Mouse (Mus musculus): ENCODE measurements at regions not wholly inside any gene's neighbourhood (a gene's known extent, or its start where the extent isn't known, plus 50 kb on each side); places are given as distances from the start of the nearest gene placed in this dataset.

GRCm38 (mm10) chr13:37628391-37629270 lies 149.6 kb upstream of the Rreb1 start:
- ATAC-seq (ENCODE audit: low FRiP score, low TSS enrichment), result no peak
- no peaks in the 10 kb centered on the region for H3K27me3 ChIP-seq (ENCODE audit: control insufficient read depth, insufficient read depth, low read length)
- WGBS, result 62% methylated on average over 16 of the region's 16 CpGs
- H3K9me3 ChIP-seq (ENCODE audit: control insufficient read depth, low read length), result no peaks in the 10 kb centered on the region
- no peak overlapping the region for H3K9ac ChIP-seq (ENCODE audit: low read length)
- H3K4me1 ChIP-seq (replicated peaks; ENCODE audit: control insufficient read depth, insufficient read depth), result no peaks in the 10 kb centered on the region
- H3K4me3 ChIP-seq (ENCODE audit: low read depth, low read length), result no peak overlapping the region
- H3K4me2 ChIP-seq (replicated peaks; ENCODE audit: low read depth), result no peak overlapping the region
- no peaks in the 10 kb centered on the region for H3K36me3 ChIP-seq (ENCODE audit: control insufficient read depth, insufficient read depth, low read length)
- TF ChIP-seq EP300 (optimal IDR thresholded peaks at IDR 0.05), result no peak
- no peak for TF ChIP-seq CTCF (IDR thresholded peaks at IDR 0.05; ENCODE audit: low read depth)
- no peak overlapping the region for H3K27ac ChIP-seq (replicated peaks)
- no peak for DNase-seq (ENCODE audit: low spot score)

GRCm38 (mm10) chr13:37629271-37629899 lies 148.8 kb upstream of the Rreb1 start:
- DNase-seq (ENCODE audit: low spot score), result no peak
- H3K4me1 ChIP-seq (replicated peaks; ENCODE audit: control insufficient read depth, insufficient read depth), result no peaks in the 10 kb centered on the region
- H3K27ac ChIP-seq (replicated peaks), result no peak overlapping the region
- TF ChIP-seq CTCF (IDR thresholded peaks at IDR 0.05; ENCODE audit: low read depth) (no peak), EP300 (optimal IDR thresholded peaks at IDR 0.05) (no peak)
- H3K27me3 ChIP-seq (ENCODE audit: control insufficient read depth, insufficient read depth, low read length), result no peaks in the 10 kb centered on the region
- H3K9ac ChIP-seq (ENCODE audit: low read length), result no peak overlapping the region
- H3K4me2 ChIP-seq (replicated peaks; ENCODE audit: low read depth), result no peak overlapping the region
- no peaks in the 10 kb centered on the region for H3K9me3 ChIP-seq (ENCODE audit: control insufficient read depth, low read length)
- no peaks in the 10 kb centered on the region for H3K36me3 ChIP-seq (ENCODE audit: control insufficient read depth, insufficient read depth, low read length)
- WGBS, result 70% methylated on average over 6 of the region's 6 CpGs
- ATAC-seq (ENCODE audit: low FRiP score, low TSS enrichment), result no peak
- H3K4me3 ChIP-seq (ENCODE audit: low read depth, low read length), result no peak overlapping the region

- Histone ChIP-seq H3K27ac (replicated peaks) (no peak overlapping the region), H3K9ac (ENCODE audit: low read length) (no peak overlapping the region), H3K4me1 (replicated peaks; ENCODE audit: control insufficient read depth, insufficient read depth) (no peaks in the 10 kb centered on the region), H3K36me3 (ENCODE audit: control insufficient read depth, insufficient read depth, low read length) (no peaks in the 10 kb centered on the region), H3K27me3 (ENCODE audit: control insufficient read depth, insufficient read depth, low read length) (no peaks in the 10 kb centered on the region), H3K9me3 (ENCODE audit: control insufficient read depth, low read length) (no peaks in the 10 kb centered on the region), H3K4me2 (replicated peaks; ENCODE audit: low read depth) (no peak overlapping the region), H3K4me3 (ENCODE audit: low read depth, low read length) (no peak overlapping the region)
- 83% methylated on average over 5 of the region's 5 CpGs for WGBS
- ATAC-seq (ENCODE audit: low FRiP score, low TSS enrichment) (no peak), DNase-seq (ENCODE audit: low spot score) (no peak)
- TF ChIP-seq CTCF (IDR thresholded peaks at IDR 0.05; ENCODE audit: low read depth), result no peak
- TF ChIP-seq EP300 (optimal IDR thresholded peaks at IDR 0.05), result no peak
Measured at GRCm38 (mm10) chr13:37632835-37633440, 145.3 kb upstream of the Rreb1 start.

- Histone ChIP-seq H3K4me2 (replicated peaks; ENCODE audit: low read depth) (no peak overlapping the region), H3K27me3 (ENCODE audit: control insufficient read depth, insufficient read depth, low read length) (no peaks in the 10 kb centered on the region), H3K4me3 (ENCODE audit: low read depth, low read length) (no peak overlapping the region), H3K9ac (ENCODE audit: low read length) (no peak overlapping the region), H3K4me1 (replicated peaks; ENCODE audit: control insufficient read depth, insufficient read depth) (no peaks in the 10 kb centered on the region), H3K9me3 (ENCODE audit: control insufficient read depth, low read length) (no peaks in the 10 kb centered on the region), H3K36me3 (ENCODE audit: control insufficient read depth, insufficient read depth, low read length) (no peaks in the 10 kb centered on the region), H3K27ac (replicated peaks) (no peak overlapping the region)
- no peak for TF ChIP-seq EP300 (optimal IDR thresholded peaks at IDR 0.05)
- no peak for TF ChIP-seq CTCF (IDR thresholded peaks at IDR 0.05; ENCODE audit: low read depth)
- 74% methylated on average over 4 of the region's 4 CpGs for WGBS
- ATAC-seq (ENCODE audit: low FRiP score, low TSS enrichment), result no peak
- no peak for DNase-seq (ENCODE audit: low spot score)
Measured at GRCm38 (mm10) chr13:37636363-37636762, 141.8 kb upstream of the Rreb1 start.

GRCm38 (mm10) chr13:37637151-37637550 lies 141.0 kb upstream of the Rreb1 start:
- H3K9ac ChIP-seq (ENCODE audit: low read length), result no peak overlapping the region
- H3K4me2 ChIP-seq (replicated peaks; ENCODE audit: low read depth), result no peak overlapping the region
- no peaks in the 10 kb centered on the region for H3K9me3 ChIP-seq (ENCODE audit: control insufficient read depth, low read length)
- ATAC-seq (ENCODE audit: low FRiP score, low TSS enrichment) (no peak), DNase-seq (ENCODE audit: low spot score) (no peak)
- H3K36me3 ChIP-seq (ENCODE audit: control insufficient read depth, insufficient read depth, low read length), result no peaks in the 10 kb centered on the region
- no peaks in the 10 kb centered on the region for H3K4me1 ChIP-seq (replicated peaks; ENCODE audit: control insufficient read depth, insufficient read depth)
- no peaks in the 10 kb centered on the region for H3K27me3 ChIP-seq (ENCODE audit: control insufficient read depth, insufficient read depth, low read length)
- WGBS, result 81% methylated on average over 10 of the region's 10 CpGs
- no peak for TF ChIP-seq EP300 (optimal IDR thresholded peaks at IDR 0.05)
- TF ChIP-seq CTCF (IDR thresholded peaks at IDR 0.05; ENCODE audit: low read depth), result no peak
- no peak overlapping the region for H3K27ac ChIP-seq (replicated peaks)
- no peak overlapping the region for H3K4me3 ChIP-seq (ENCODE audit: low read depth, low read length)

All from stomach, postnatal 0 days (tissue).